Mouse (Mus musculus): ENCODE data around the gene Vps33b.

GRCm38 (mm10) chr7:80231971-80232488 is 37.4 kb upstream of the Vps33b start:
- no peak for TF ChIP-seq CTCF (IDR thresholded peaks at IDR 0.05; ENCODE audit: borderline replicate concordance, insufficient read depth, low read length)
- no peak; the same call in 1 of the 2 replicates for TF ChIP-seq POLR2A (IDR thresholded peaks at IDR 0.05; ENCODE audit: low read depth, low read length)

All from embryonic fibroblast, embryonic 13.5 days (primary cell).